Mouse (Mus musculus): Measurements from ENCODE around the gene Radil. TPM values are rescaled to one million over a fixed set of nuclear protein-coding genes. Genes with fewer than 3 reads are reported as not detected.

Radil gene
- polyA plus RNA-seq, 1 experiment from 2014 or later, result 20.1 TPM

GRCm38 (mm10) chr5:142461942-142462640 is 88.8 kb downstream of the Radil start:
- no peak overlapping the region for H3K4me2 ChIP-seq (ENCODE audit: low read depth, low read length)
- WGBS, result 97% methylated on average over 7 of the region's 7 CpGs
- no peaks in the 10 kb centered on the region for H3K27me3 ChIP-seq (ENCODE audit: control insufficient read depth, insufficient read depth, low read length)
- no peak for ATAC-seq (ENCODE audit: low read depth)
- H3K9me3 ChIP-seq (ENCODE audit: control insufficient read depth, low read length), result no peaks in the 10 kb centered on the region
- H3K4me3 ChIP-seq (ENCODE audit: low read depth, low read length), result no peak overlapping the region
- H3K36me3 ChIP-seq (ENCODE audit: control insufficient read depth, insufficient read depth, low read length), result peaks cover 3% of the 10 kb centered on the region; the same call in 1 of the 2 replicates
- peaks cover 7% of the 10 kb centered on the region for H3K4me1 ChIP-seq (ENCODE audit: control insufficient read depth, insufficient read depth, low read length)
- H3K9ac ChIP-seq (replicated peaks; ENCODE audit: low read depth, low read length), result no peak overlapping the region
- no peak overlapping the region for H3K27ac ChIP-seq (ENCODE audit: low read depth, low read length)

GRCm38 (mm10) chr5:142459834-142460233 is 91.1 kb downstream of the Radil start:
- no peak overlapping the region for H3K9ac ChIP-seq (replicated peaks; ENCODE audit: low read depth, low read length)
- peaks cover 20% of the 10 kb centered on the region for H3K36me3 ChIP-seq (ENCODE audit: control insufficient read depth, insufficient read depth, low read length)
- WGBS, result 75% methylated on average over 5 of the region's 5 CpGs
- no peak for ATAC-seq (ENCODE audit: low read depth)
- no peak overlapping the region for H3K4me3 ChIP-seq (ENCODE audit: low read depth, low read length)
- H3K27ac ChIP-seq (ENCODE audit: low read depth, low read length), result no peak overlapping the region
- H3K27me3 ChIP-seq (ENCODE audit: control insufficient read depth, insufficient read depth, low read length), result no peaks in the 10 kb centered on the region
- H3K4me1 ChIP-seq (ENCODE audit: control insufficient read depth, insufficient read depth, low read length), result peaks cover 6% of the 10 kb centered on the region
- H3K4me2 ChIP-seq (ENCODE audit: low read depth, low read length), result no peak overlapping the region
- H3K9me3 ChIP-seq (ENCODE audit: control insufficient read depth, low read length), result no peaks in the 10 kb centered on the region

- H3K9me3 ChIP-seq (ENCODE audit: control insufficient read depth, low read length), result no peaks in the 10 kb centered on the region
- no peak overlapping the region for H3K27ac ChIP-seq (ENCODE audit: low read depth, low read length)
- no peaks in the 10 kb centered on the region for H3K4me1 ChIP-seq (ENCODE audit: control insufficient read depth, insufficient read depth, low read length)
- no peaks in the 10 kb centered on the region for H3K27me3 ChIP-seq (ENCODE audit: control insufficient read depth, insufficient read depth, low read length)
- H3K36me3 ChIP-seq (ENCODE audit: control insufficient read depth, insufficient read depth, low read length), result peaks cover 27% of the 10 kb centered on the region
- WGBS, result 92% methylated on average over 17 of the region's 17 CpGs
- no peak for ATAC-seq (ENCODE audit: low read depth)
- H3K9ac ChIP-seq (replicated peaks; ENCODE audit: low read depth, low read length), result no peak overlapping the region
- no peak overlapping the region for H3K4me3 ChIP-seq (ENCODE audit: low read depth, low read length)
- no peak overlapping the region for H3K4me2 ChIP-seq (ENCODE audit: low read depth, low read length)
Measured at GRCm38 (mm10) chr5:142458791-142459557, 91.9 kb downstream of the Radil start.

GRCm38 (mm10) chr5:142457345-142457744 is 93.6 kb downstream of the Radil start:
- H3K9ac ChIP-seq (replicated peaks; ENCODE audit: low read depth, low read length), result no peak overlapping the region
- H3K9me3 ChIP-seq (ENCODE audit: control insufficient read depth, low read length), result no peaks in the 10 kb centered on the region
- WGBS, result 69% methylated on average over 10 of the region's 10 CpGs
- no peak overlapping the region for H3K4me2 ChIP-seq (ENCODE audit: low read depth, low read length)
- no peaks in the 10 kb centered on the region for H3K27me3 ChIP-seq (ENCODE audit: control insufficient read depth, insufficient read depth, low read length)
- no peak overlapping the region for H3K4me3 ChIP-seq (ENCODE audit: low read depth, low read length)
- peaks cover 34% of the 10 kb centered on the region for H3K36me3 ChIP-seq (ENCODE audit: control insufficient read depth, insufficient read depth, low read length)
- no peak for ATAC-seq (ENCODE audit: low read depth)
- no peak overlapping the region for H3K27ac ChIP-seq (ENCODE audit: low read depth, low read length)
- no peaks in the 10 kb centered on the region for H3K4me1 ChIP-seq (ENCODE audit: control insufficient read depth, insufficient read depth, low read length)

- Histone ChIP-seq H3K36me3 (ENCODE audit: control insufficient read depth, insufficient read depth, low read length) (peaks cover 34% of the 10 kb centered on the region; the same call in 1 of the 2 replicates), H3K27ac (ENCODE audit: low read depth, low read length) (no peak overlapping the region), H3K27me3 (ENCODE audit: control insufficient read depth, insufficient read depth, low read length) (no peaks in the 10 kb centered on the region), H3K9ac (replicated peaks; ENCODE audit: low read depth, low read length) (no peak overlapping the region), H3K4me2 (ENCODE audit: low read depth, low read length) (no peak overlapping the region), H3K4me3 (ENCODE audit: low read depth, low read length) (no peak overlapping the region), H3K4me1 (ENCODE audit: control insufficient read depth, insufficient read depth, low read length) (no peaks in the 10 kb centered on the region), H3K9me3 (ENCODE audit: control insufficient read depth, low read length) (no peaks in the 10 kb centered on the region)
- ATAC-seq (ENCODE audit: low read depth), result no peak
- WGBS, result 67% methylated on average over 15 of the region's 15 CpGs
Measured at GRCm38 (mm10) chr5:142456318-142456717, 94.6 kb downstream of the Radil start.

GRCm38 (mm10) chr5:142453742-142454141 is 97.2 kb downstream of the Radil start:
- Histone ChIP-seq H3K9me3 (ENCODE audit: control insufficient read depth, low read length) (no peaks in the 10 kb centered on the region), H3K27ac (ENCODE audit: low read depth, low read length) (no peak overlapping the region), H3K27me3 (ENCODE audit: control insufficient read depth, insufficient read depth, low read length) (no peaks in the 10 kb centered on the region), H3K9ac (replicated peaks; ENCODE audit: low read depth, low read length) (no peak overlapping the region), H3K36me3 (ENCODE audit: control insufficient read depth, insufficient read depth, low read length) (peaks cover 37% of the 10 kb centered on the region; the same call in 1 of the 2 replicates), H3K4me1 (ENCODE audit: control insufficient read depth, insufficient read depth, low read length) (no peaks in the 10 kb centered on the region), H3K4me3 (ENCODE audit: low read depth, low read length) (no peak overlapping the region), H3K4me2 (ENCODE audit: low read depth, low read length) (no peak overlapping the region)
- WGBS, result 93% methylated on average over 13 of the region's 13 CpGs
- no peak for ATAC-seq (ENCODE audit: low read depth)

- H3K4me2 ChIP-seq (ENCODE audit: low read depth, low read length), result no peak overlapping the region
- H3K27me3 ChIP-seq (ENCODE audit: control insufficient read depth, insufficient read depth, low read length), result no peaks in the 10 kb centered on the region
- H3K4me1 ChIP-seq (ENCODE audit: control insufficient read depth, insufficient read depth, low read length), result peaks cover 5% of the 10 kb centered on the region; the same call in 1 of the 2 replicates
- H3K27ac ChIP-seq (ENCODE audit: low read depth, low read length), result no peak overlapping the region
- 21% methylated on average over 1 of the region's 1 CpGs for WGBS
- no peaks in the 10 kb centered on the region for H3K9me3 ChIP-seq (ENCODE audit: control insufficient read depth, low read length)
- no peak for ATAC-seq (ENCODE audit: low read depth)
- H3K9ac ChIP-seq (replicated peaks; ENCODE audit: low read depth, low read length), result no peak overlapping the region
- H3K4me3 ChIP-seq (ENCODE audit: low read depth, low read length), result no peak overlapping the region
- H3K36me3 ChIP-seq (ENCODE audit: control insufficient read depth, insufficient read depth, low read length), result peaks cover 31% of the 10 kb centered on the region; the same call in 1 of the 2 replicates
Measured at GRCm38 (mm10) chr5:142451759-142452158, 99.1 kb downstream of the Radil start.

GRCm38 (mm10) chr5:142450846-142451245 is 100.1 kb downstream of the Radil start:
- no peak for ATAC-seq (ENCODE audit: low read depth)
- no peaks in the 10 kb centered on the region for H3K9me3 ChIP-seq (ENCODE audit: control insufficient read depth, low read length)
- H3K4me3 ChIP-seq (ENCODE audit: low read depth, low read length), result no peak overlapping the region
- H3K9ac ChIP-seq (replicated peaks; ENCODE audit: low read depth, low read length), result no peak overlapping the region
- peaks cover 25% of the 10 kb centered on the region; the same call in 1 of the 2 replicates for H3K36me3 ChIP-seq (ENCODE audit: control insufficient read depth, insufficient read depth, low read length)
- peaks cover 5% of the 10 kb centered on the region; the same call in 1 of the 2 replicates for H3K4me1 ChIP-seq (ENCODE audit: control insufficient read depth, insufficient read depth, low read length)
- no peaks in the 10 kb centered on the region for H3K27me3 ChIP-seq (ENCODE audit: control insufficient read depth, insufficient read depth, low read length)
- H3K4me2 ChIP-seq (ENCODE audit: low read depth, low read length), result no peak overlapping the region
- WGBS, result 90% methylated on average over 9 of the region's 9 CpGs
- no peak overlapping the region for H3K27ac ChIP-seq (ENCODE audit: low read depth, low read length)

GRCm38 (mm10) chr5:142448623-142449022 is 102.3 kb downstream of the Radil start:
- Histone ChIP-seq H3K4me1 (ENCODE audit: control insufficient read depth, insufficient read depth, low read length) (peaks cover 10% of the 10 kb centered on the region; the same call in 1 of the 2 replicates), H3K27me3 (ENCODE audit: control insufficient read depth, insufficient read depth, low read length) (no peaks in the 10 kb centered on the region), H3K4me2 (ENCODE audit: low read depth, low read length) (no peak overlapping the region), H3K27ac (ENCODE audit: low read depth, low read length) (no peak overlapping the region), H3K9me3 (ENCODE audit: control insufficient read depth, low read length) (no peaks in the 10 kb centered on the region), H3K9ac (replicated peaks; ENCODE audit: low read depth, low read length) (no peak overlapping the region), H3K4me3 (ENCODE audit: low read depth, low read length) (no peak overlapping the region), H3K36me3 (ENCODE audit: control insufficient read depth, insufficient read depth, low read length) (peaks cover 6% of the 10 kb centered on the region; the same call in 1 of the 2 replicates)
- WGBS, result 70% methylated on average over 12 of the region's 12 CpGs
- ATAC-seq (ENCODE audit: low read depth), result no peak

Data from neural tube, embryonic 14.5 days (tissue).